Mouse (Mus musculus) left cerebral cortex, postnatal 10 days (tissue): Measurements from ENCODE around the gene Gm20920. TPM values are rescaled to one million over a fixed set of nuclear protein-coding genes. Genes with fewer than 3 reads are reported as not detected.
"Not testable (repeated sequence)": the region's sequence is repeated elsewhere in the genome, so short reads cannot be mapped to it uniquely, and the experiment has no call there.

Experiments
- DNase-seq, 2 experiments: peaks; one replicate each; pipeline ENCODE4 v3.0.0; 2021 to 2022; ENCODE audit warnings: low spot score in 2 of 2, mixed read lengths in 1 of 2; ENCODE audit errors: extremely low spot score in 1 of 2
- intact Hi-C: fragments of 180-260 bp; cut with DNase I; formaldehyde crosslinking; loops from one replicate; pipeline ENCODE4 v1.15.1; 2025
- total RNA-seq, 2 experiments: library from RNA; stranded (reverse); gene quantifications; 2 replicates each; pipeline ENCODE4 v1.2.3; 2021

The Gm20920 gene
- total RNA-seq = not detected

DNA sequence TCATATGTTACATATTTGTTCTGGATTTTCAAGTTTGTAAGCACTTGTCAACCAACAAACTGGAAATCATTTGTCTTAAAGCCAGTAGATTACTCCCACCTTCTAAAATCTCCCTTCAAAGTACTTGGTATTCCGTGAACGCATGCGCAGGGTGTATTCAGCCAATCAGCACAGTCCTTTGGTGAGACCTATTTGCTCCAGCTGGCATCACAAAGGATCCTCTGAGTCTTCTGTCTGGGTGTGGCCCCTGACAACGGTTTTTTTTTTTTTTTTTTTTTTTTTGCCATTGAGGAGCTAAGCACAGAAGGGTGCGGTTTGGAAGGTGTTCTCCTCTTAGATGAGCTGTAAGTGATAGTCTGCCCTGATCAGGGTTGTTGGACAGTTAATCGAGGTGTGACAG lies at the start of gene Gm20920:
Gm20920 (plus strand) TSS at position 301 of the 400 bp plus-strand sequence.
- DNase-seq, intact Hi-C loops: not testable (repeated sequence)
